12 mouse cellular contexts compared by ENCODE assay signal in genomic region chr6:6038773-6039550, GRCm38 (mm10).
DNase-seq lines count a peak whose midpoint lies in the region; ATAC-seq lines count a peak whose summit lies in the region.
"Had no signal": no experiment of that assay in that cellular context is flagged by ENCODE, and none has a peak within 500 bp of the region (broad histone marks: within the 10 kb centered on the region; RNA-seq: fewer than 3 reads in every experiment).

No protein-coding gene starts in this region.

- no peaks in the 10 kb centered on the region for H3K27me3 ChIP-seq in hindbrain, embryonic 11.5 days (ENCODE audit: control insufficient read depth, insufficient read depth, low read length)
- no peaks in the 10 kb centered on the region for H3K27me3 ChIP-seq in hindbrain, embryonic 13.5 days

- H3K27ac ChIP-seq in hindbrain, embryonic 11.5 days (ENCODE audit: low read depth, low read length) = no peak overlapping the region
- H3K27ac ChIP-seq in hindbrain, embryonic 13.5 days = no peak overlapping the region
- H3K27ac ChIP-seq: heart, adult 2 months; left cerebral cortex, adult 2 months; macrophage had no signal

- no peak overlapping the region for H3K9ac ChIP-seq in hindbrain, embryonic 11.5 days (ENCODE audit: low read depth, low read length)
- H3K9ac ChIP-seq in hindbrain, embryonic 13.5 days = no peak overlapping the region

- H3K36me3 ChIP-seq in hindbrain, embryonic 11.5 days (ENCODE audit: control insufficient read depth, insufficient read depth, low read length) = no peaks in the 10 kb centered on the region
- no peaks in the 10 kb centered on the region for H3K36me3 ChIP-seq in hindbrain, embryonic 13.5 days

- no peaks in the 10 kb centered on the region; the same call in 1 of the 2 replicates for H3K4me1 ChIP-seq in hindbrain, embryonic 11.5 days (replicated peaks; ENCODE audit: control insufficient read depth, insufficient read depth, low read length)
- peaks cover 5% of the 10 kb centered on the region; the same call in 1 of the 2 replicates for H3K4me1 ChIP-seq in hindbrain, embryonic 13.5 days (replicated peaks)

- no peak for ATAC-seq in hindbrain, embryonic 11.5 days (ENCODE audit: low FRiP score)
- ATAC-seq in hindbrain, embryonic 13.5 days (ENCODE audit: low FRiP score) = no peak

- peak; percentile 3 for DNase-seq in adrenal gland, postnatal 10 days
- DNase-seq in adrenal gland, postnatal 25 days = no peak
- peak; percentile 20 for DNase-seq in hindbrain, embryonic 11.5 days (ENCODE audit: low spot score)
- peak; percentile 26 for DNase-seq in embryo, embryonic 11 days
- DNase-seq in mesoderm, embryonic 11.5 days (ENCODE audit: low read depth, low spot score) = peak; percentile 20
- DNase-seq in spleen, adult 18-20 months = no peak
- no peak for DNase-seq in heart, postnatal 4 days
- DNase-seq: heart, adult 2 months; kidney, adult 8-10 months had no signal

- WGBS in hindbrain, embryonic 11.5 days = 37% methylated on average over 18 of the region's 18 CpGs
- 36% methylated on average over 18 of the region's 18 CpGs for WGBS in hindbrain, embryonic 13.5 days

- no peaks in the 10 kb centered on the region for H3K9me3 ChIP-seq in hindbrain, embryonic 11.5 days (ENCODE audit: control insufficient read depth, low read length)
- H3K9me3 ChIP-seq in hindbrain, embryonic 13.5 days = no peaks in the 10 kb centered on the region

- H3K4me3 ChIP-seq in hindbrain, embryonic 11.5 days (ENCODE audit: low read depth, low read length) = no peak overlapping the region
- no peak overlapping the region for H3K4me3 ChIP-seq in hindbrain, embryonic 13.5 days
- H3K4me3 ChIP-seq: heart, adult 2 months; left cerebral cortex, adult 2 months had no signal

- no peak overlapping the region for H3K4me2 ChIP-seq in hindbrain, embryonic 11.5 days (replicated peaks; ENCODE audit: low read depth, low read length)
- H3K4me2 ChIP-seq in hindbrain, embryonic 13.5 days = no peak overlapping the region

Comparison
In these comparisons a context has a peak if more than half of its experiments do, and no peak if none do; other contexts are left out.
1. DNase-seq: peak in adrenal gland, postnatal 10 days (single experiment), hindbrain, embryonic 11.5 days (single experiment), embryo, embryonic 11 days (single experiment) and mesoderm, embryonic 11.5 days (single experiment); none in adrenal gland, postnatal 25 days (single experiment), spleen, adult 18-20 months (0 of 2) and heart, postnatal 4 days (single experiment).